Mouse (Mus musculus) macrophage (primary cell): ENCODE measurements around the gene Cbx2. TPM values are rescaled to one million over a fixed set of nuclear protein-coding genes. Genes with fewer than 3 reads are reported as not detected.

ENCODE experiments used
- H3K27ac ChIP-seq: fragments of 350-480 bp; formaldehyde crosslinking; 2 replicates; pipeline ENCODE4 v1.9.0; 2021
- H3K36me3 ChIP-seq: fragments of 350-480 bp; formaldehyde crosslinking; 2 replicates; pipeline ENCODE4 v1.9.0; 2021; ENCODE audit errors: inconsistent target
- H3K4me3 ChIP-seq: fragments of 350-480 bp; formaldehyde crosslinking; 2 replicates; pipeline ENCODE4 v1.9.0; 2021; ENCODE audit errors: inconsistent target
- H3K79me2 ChIP-seq: fragments of 350-480 bp; formaldehyde crosslinking; 2 replicates; pipeline ENCODE4 v1.9.0; 2021; ENCODE audit errors: inconsistent target
- WGBS: methylation state at CpG from one replicate; pipeline ENCODE4 v1.1.7; 2026; ENCODE audit warnings: inconsistent platforms; ENCODE audit not compliant: missing documents; 5-methylcytosine and 5-hydroxymethylcytosine counted together
- polyA plus RNA-seq: library from polyadenylated mRNA; stranded (reverse); fragments of 250-400 nt; gene quantifications from 3 replicates; pipeline ENCODE4 v1.2.4, GENCODE M21; 2018; ENCODE audit warnings: inconsistent platforms

Gene Cbx2
- polyA plus RNA-seq, 1 experiment from 2014 or later: 1.3 TPM

DNA sequence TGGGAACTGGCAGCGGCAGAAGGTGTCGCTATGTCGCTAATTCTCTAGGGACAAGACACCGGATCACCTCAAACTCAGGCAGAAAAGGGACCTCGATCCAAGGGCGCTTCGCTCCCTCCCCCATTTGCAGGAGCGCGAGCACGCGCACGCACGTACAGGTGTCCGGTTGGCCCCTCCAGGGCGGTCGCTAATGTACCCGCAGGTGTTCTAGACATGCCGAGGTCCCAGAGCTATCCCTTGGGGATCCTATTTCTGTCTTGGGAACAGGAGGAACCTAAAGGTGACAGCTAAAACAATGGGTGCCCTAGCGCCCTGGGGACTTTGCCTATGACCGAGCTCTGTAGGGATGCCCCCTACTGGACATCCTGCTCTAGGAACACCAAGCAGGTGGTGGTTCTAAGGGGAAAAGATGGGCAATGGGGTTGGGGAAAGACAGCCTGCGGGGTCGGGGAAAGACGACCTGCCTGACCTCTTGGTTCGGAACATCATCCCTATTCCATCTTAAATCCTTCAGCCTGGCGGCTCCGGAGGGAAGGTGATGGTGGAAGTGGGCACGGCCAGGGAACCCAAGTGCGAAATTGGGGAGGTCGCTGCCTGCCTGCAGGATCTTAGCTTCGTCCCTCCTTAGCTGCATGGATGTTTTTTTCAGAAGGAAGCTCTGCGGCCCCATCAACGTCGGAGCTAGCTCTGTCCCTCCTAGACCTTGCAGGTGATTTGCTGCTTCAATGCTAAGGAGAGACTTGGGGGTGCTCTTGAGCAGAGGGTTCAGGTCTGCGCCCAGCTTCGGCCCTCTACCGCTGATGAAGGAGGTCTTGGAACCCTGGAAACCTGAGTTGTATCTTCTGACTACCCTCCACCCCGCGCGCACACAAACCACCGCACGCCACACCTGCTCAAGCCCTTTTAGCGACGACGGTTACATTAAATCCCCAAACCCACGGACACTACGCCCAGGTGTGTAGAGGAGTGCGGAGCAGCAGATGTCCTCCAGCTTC, 31.9 kb downstream of the Cbx2 start:
- WGBS: 8% methylated on average over 45 of the region's 47 CpGs
- H3K36me3 ChIP-seq: no peaks in the 10 kb centered on the region
- no peak overlapping the region for H3K27ac ChIP-seq
- H3K79me2 ChIP-seq: no peaks in the 10 kb centered on the region
- no peak overlapping the region for H3K4me3 ChIP-seq

DNA sequence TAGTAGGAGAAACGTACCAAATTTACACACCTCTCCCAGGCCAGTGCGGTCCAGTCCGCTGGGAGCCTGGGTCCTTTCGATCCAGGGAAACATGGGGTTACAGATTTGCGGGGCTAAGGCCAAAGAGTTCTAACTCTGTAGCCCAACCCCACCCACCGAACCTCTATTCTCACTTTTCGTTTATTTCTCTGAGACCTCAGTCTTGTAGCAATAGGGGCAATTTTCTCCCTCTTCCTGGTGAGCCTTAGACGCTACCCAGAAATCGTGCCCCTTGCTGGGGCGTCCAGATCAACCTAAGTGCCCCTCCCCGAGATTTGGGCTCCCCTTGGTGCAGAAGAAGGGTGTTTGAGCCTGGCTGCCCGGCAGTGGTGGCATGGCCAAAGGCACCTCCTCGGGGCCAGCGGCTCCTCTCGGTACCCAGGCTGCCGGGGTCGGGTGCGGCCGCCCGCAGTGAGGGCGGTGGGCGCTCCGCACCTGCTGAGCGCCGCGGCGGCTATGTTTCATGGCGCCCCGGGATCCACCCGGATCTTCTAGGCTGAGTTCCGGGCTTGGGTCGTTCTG, 32.9 kb downstream of the Cbx2 start:
- H3K4me3 ChIP-seq: no peak overlapping the region
- no peaks in the 10 kb centered on the region for H3K36me3 ChIP-seq
- no peaks in the 10 kb centered on the region for H3K79me2 ChIP-seq
- WGBS: 8% methylated on average over 11 of the region's 32 CpGs
- H3K27ac ChIP-seq: no peak overlapping the region

DNA sequence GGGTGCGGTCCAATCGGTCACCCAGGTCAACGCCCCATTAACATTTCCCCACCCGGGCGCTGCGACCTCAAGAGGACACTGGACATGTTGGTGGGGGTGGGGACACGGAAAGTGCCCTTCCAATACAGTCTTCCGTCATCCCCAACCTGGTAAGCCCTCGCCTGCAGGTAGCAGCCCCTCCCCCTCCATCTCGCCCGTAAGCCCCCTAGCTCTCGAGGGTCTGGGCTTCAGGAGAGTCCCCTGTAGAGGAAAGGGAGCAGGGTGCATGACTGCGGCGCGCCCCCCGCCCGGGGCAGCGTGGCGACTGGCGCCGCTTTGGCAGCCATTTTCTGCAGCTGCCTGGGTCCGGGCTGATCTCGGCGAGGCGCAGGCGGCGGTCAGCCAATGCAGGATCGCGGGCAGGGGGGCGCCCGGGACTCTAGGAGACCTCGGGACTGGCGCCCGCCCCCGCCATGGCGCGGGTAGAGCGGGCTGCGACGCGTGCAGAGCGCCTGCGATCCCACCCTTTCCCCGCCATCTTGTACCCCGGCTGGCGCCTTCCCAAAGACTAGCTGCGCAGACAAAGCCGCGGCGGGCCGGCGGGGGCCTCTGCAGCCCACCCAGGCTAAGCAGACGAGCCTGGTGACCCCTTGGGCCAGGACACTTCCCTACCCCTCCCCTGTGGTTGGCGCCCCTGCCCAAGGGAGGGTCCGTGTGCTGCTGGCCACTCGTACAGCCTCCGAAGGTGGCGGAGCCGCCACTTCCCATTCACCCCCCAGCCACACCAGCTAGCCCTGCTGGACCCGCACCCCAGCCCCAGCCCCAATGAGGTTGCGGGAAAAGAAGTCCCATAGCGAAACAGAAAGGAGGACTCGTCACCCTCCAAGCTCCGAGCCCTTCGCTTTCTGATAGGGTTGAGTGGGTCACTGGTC, 33.8 kb downstream of the Cbx2 start:
- no peak overlapping the region for H3K27ac ChIP-seq

DNA sequence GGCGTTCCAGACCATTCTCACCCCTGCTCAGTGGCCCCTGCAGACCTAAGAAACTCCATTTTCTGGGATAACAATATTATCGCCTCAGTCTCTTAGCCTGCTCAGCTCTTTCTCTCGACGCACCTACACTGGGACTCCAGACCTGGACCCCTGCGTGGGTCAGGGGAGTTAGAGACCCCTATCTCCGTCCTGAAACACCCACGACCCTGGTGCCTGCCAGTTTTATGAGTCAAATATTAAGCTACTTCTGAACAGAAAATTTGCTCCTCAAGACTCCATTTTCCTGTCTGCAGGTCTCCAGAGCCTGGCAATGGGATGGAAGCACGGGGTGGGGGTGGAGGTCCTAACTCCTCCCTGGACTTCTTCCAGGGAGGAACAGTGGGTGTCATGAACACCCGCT, 34.5 kb downstream of the Cbx2 start:
- peak overlapping the region; percentile 20; the same call in 1 of the 2 replicates for H3K4me3 ChIP-seq
- 7% methylated on average over 9 of the region's 9 CpGs for WGBS
- no peak overlapping the region for H3K27ac ChIP-seq
- no peaks in the 10 kb centered on the region for H3K36me3 ChIP-seq
- no peaks in the 10 kb centered on the region for H3K79me2 ChIP-seq

More for the DNA sequence above, 33.8 kb downstream of the Cbx2 start:
- H3K36me3 ChIP-seq: no peaks in the 10 kb centered on the region
- H3K79me2 ChIP-seq: no peaks in the 10 kb centered on the region
- WGBS: 2% methylated on average over 50 of the region's 65 CpGs
- peak overlapping the region; percentile 20; the same call in 1 of the 2 replicates for H3K4me3 ChIP-seq

DNA sequence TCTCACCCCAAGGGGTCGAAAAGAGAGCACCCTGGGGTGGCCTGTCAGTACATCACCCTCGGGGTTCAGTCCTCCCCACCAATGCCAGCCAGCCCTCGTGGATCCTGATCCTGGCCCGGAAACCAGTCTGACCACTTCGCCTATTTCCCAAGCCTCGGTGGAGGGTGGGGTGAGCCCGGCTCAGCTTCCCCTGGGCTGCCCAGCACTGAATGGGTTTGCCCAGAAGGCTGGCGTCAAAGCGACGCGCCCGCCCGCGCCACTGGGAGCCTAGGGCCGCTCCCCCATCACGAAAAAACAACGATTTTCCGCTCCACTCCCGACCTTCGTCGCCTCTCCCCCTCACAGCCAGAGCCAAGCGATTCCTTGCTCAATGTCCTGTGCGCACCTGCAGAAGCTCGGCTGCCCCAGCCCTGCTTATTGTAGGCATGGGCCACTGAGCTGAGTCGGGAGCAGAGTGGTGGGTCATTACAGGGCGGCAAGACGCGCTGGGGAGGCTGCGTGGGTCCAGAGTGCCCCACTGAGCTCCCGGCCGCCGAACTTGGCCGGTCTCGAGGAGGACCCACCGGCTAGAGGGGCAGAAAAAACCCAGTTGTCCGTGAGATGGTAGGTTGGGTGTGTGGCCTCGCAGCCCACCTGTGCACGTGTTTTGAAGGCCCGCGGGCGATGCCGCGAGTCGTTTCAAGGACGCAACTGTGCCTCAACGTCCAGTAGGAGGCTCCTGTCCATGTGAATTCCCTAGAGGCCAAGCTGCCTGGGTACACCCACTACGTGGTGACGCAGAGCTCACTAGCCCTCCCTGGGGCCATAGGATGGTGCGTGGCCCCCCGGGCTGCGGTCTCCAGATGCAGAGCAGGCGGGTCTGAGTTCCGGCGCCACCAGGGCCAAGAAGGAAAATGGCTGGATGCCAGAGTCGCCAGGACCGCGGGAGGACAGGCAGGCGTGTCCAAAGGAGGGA, 35.6 kb downstream of the Cbx2 start:
- H3K27ac ChIP-seq: no peak overlapping the region
- H3K36me3 ChIP-seq: no peaks in the 10 kb centered on the region
- H3K4me3 ChIP-seq: no peak overlapping the region
- H3K79me2 ChIP-seq: no peaks in the 10 kb centered on the region
- WGBS: 5% methylated on average over 58 of the region's 58 CpGs

DNA sequence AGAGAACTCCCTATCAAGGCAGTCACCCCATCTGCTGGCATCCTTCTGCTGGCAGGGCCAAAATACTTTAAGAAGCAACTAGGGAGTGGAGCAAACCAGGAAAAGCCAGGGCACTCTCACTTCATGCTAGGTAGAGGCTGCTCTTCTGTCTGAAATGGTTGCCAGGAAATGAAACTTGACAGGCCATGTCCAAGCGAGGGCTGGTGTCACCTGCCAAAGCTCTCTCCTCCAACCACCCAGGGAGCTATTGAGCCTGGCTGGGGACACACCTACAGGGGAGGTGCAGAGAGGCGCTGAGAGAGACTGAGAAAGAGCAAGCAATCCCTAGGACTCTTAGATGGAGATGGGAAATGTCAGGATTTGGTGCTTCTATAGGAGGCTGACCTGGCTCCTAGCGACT, 36.5 kb downstream of the Cbx2 start:
- H3K79me2 ChIP-seq: no peaks in the 10 kb centered on the region
- H3K4me3 ChIP-seq: no peak overlapping the region
- H3K27ac ChIP-seq: no peak overlapping the region
- 30% methylated on average over 3 of the region's 3 CpGs for WGBS
- H3K36me3 ChIP-seq: no peaks in the 10 kb centered on the region

DNA sequence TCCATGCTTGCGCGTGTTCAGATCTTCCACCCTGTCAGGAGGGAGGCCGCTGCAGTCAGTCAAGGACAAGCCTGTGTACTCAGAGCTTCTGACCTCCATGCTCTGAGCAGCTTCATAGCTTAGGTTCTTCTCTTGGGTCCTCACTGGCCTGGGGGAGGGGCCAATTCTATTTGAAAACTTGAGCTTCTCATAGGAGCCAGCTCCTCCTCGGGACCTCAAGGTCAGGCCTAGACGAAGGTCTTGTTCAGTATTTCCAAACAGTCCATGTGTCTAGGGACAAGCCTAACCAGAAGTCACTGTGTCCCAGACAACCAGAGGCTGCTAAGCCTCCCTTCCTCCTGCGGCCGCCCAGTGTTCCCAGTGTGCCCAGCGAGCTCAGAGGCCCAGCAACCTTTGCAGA, 44.1 kb downstream of the Cbx2 start:
- no peak overlapping the region for H3K4me3 ChIP-seq
- WGBS: 88% methylated on average over 8 of the region's 8 CpGs
- H3K79me2 ChIP-seq: no peaks in the 10 kb centered on the region
- no peak overlapping the region for H3K27ac ChIP-seq
- H3K36me3 ChIP-seq: no peaks in the 10 kb centered on the region

DNA sequence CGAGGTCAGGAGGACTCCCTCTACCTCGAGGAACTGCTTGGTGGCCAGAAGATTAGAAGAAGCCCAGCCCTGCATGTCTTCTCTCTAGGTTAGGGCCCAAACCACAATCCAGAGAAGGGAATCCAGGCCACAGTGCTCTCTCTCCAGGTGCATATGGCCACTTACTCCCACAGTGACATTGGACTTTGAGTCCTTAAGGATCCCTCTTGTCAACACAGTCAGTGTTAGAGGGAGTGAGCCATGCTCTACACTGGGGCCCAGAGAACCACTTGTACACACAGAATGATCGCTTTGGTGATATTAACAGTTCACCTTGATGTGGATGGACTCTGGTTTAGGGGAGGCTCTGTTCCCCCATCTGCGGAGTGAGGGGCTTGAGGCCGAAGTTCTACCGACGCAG, 49.5 kb downstream of the Cbx2 start:
- no peaks in the 10 kb centered on the region for H3K36me3 ChIP-seq
- no peaks in the 10 kb centered on the region for H3K79me2 ChIP-seq
- 77% methylated on average over 7 of the region's 7 CpGs for WGBS
- H3K27ac ChIP-seq: no peak overlapping the region
- no peak overlapping the region for H3K4me3 ChIP-seq

DNA sequence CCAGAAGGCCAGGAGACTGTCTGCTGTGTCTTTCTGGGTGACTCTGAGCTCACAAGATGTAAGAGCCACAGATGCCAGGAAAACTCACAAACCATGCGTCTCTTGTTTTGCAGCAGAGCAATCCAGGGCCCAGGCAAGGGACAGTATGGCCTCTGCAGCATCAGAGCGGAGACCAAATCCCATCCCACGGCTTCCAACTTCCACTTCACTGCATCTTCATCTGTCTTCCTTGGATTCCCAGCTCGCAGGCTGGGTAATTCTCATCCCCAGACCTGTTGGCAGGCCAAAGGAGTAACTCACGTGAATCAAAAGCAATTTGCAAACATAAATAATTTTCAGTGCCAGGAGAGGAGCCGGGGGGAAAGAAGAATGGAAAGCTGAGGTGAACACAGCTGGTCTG, 50.2 kb downstream of the Cbx2 start:
- H3K79me2 ChIP-seq: no peaks in the 10 kb centered on the region
- WGBS: 91% methylated on average over 6 of the region's 6 CpGs
- no peak overlapping the region for H3K27ac ChIP-seq
- no peak overlapping the region for H3K4me3 ChIP-seq
- no peaks in the 10 kb centered on the region for H3K36me3 ChIP-seq

DNA sequence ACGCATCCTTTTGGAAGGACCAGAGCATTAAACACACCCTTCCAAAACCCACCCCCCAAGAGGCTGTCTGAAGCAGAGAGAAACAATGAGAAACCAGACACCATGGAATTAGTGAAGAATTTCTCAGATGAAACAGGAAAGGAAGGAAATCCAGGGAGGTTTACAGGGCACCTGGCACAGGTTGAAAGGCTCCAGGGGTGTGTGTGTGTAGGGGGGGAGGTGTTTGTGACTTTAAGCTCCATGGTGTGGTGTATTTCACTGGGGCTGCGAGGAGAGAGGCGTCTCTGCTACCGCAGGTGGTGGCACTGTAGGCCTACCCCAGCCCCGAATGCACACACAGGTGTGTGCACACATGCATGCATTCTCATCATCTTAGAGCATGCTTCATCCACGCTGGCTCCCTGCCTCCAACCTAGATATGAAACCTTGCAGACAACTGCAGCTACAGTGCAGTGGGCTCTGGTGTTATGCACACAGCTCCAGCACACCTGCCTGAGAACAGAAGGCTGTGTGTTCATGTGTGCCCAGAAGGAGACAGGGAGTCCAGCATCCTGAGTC, 51.2 kb downstream of the Cbx2 start:
- no peak overlapping the region for H3K4me3 ChIP-seq
- no peaks in the 10 kb centered on the region for H3K79me2 ChIP-seq
- H3K36me3 ChIP-seq: no peaks in the 10 kb centered on the region
- whole genome bisulfite sequencing: 92% methylated on average over 6 of the region's 6 CpGs
- no peak overlapping the region for H3K27ac ChIP-seq

DNA sequence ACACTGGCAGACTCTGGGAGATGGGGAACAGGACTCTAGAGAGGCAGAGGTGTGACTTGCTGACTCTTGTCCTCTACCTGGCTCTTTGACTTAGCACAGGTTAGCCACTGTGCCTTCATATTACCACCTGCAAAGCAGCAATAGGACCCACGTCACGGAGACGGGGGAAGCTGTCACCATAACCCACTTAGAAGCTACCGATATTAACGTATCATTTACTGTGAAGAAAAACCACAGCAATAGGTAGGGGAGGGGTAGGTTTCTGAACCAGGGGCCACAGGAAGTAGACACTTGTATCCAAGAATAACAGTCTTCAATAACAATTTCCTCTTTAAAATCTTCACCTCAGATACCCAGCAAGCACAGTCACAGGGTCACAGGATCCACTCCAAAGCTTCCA, 53.0 kb downstream of the Cbx2 start:
- WGBS: 27% methylated on average over 5 of the region's 5 CpGs
- Histone ChIP-seq H3K4me3 (no peak overlapping the region), H3K36me3 (peaks cover 16% of the 10 kb centered on the region; the same call in 1 of the 2 replicates), H3K79me2 (no peaks in the 10 kb centered on the region; the same call in 1 of the 2 replicates), H3K27ac (no peak overlapping the region)

DNA sequence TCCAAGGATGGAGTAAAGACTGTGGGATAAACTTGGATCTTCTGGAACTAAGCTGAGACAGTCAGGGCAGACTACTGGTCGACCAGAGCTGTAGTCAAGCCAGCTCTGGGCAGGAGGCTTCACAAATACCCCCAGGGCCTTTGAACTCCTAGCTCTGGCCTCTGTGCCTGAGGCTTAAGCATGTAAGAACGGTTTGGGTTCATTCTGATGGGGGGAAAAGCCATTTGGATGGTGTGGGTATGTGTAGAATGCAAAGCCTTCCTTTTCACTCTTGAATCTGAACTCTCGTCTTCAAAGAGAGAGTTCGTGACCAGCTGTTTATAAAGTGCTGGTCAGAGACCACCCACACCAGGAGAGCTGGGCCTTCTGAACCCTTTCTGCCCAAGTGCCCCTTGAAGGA, 55.0 kb downstream of the Cbx2 start:
- Histone ChIP-seq H3K79me2 (peaks cover 3% of the 10 kb centered on the region; the same call in 1 of the 2 replicates), H3K36me3 (peaks cover 16% of the 10 kb centered on the region; the same call in 1 of the 2 replicates), H3K4me3 (no peak overlapping the region), H3K27ac (no peak overlapping the region)
- WGBS: 90% methylated on average over 4 of the region's 4 CpGs

DNA sequence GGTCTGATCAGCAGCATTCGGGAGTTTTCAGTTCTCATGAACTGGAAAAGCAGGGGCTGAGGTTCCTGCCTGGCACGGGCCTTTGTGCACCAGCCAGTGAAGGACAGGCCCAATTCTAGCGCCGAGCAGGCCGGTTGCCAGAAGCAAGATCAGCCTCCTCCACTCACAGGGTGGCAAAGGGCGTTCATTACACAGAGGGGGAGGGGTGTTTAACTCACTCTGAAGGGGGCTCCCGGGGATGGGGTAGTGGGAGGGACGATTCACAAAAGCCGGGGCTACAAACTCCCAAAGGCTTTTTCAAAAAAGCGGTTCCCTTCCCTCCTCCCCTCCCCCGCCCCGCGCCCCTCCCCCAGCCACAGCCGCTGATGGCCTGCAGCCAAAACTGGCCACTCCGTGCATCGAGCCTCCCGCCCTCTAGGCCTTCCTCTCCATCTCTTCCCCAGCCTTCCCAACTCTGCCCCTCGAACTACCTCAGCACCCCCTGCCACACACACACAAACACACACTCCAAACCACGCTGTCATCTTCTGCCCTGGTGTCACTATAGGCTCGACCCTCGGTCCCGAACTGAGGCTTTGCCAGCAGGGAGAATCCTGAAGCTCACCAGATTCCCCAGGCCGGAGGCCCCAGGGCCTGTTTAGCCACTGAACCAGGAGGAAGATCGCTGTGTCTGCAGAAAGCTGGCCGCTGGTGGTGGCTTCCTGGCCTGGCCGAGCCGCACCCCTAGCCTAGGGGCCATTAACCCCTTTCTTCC, 56.1 kb downstream of the Cbx2 start:
- peaks cover 13% of the 10 kb centered on the region; the same call in 1 of the 2 replicates for H3K79me2 ChIP-seq
- WGBS: 75% methylated on average over 18 of the region's 27 CpGs

More for the DNA sequence above, 56.1 kb downstream of the Cbx2 start:
- Histone ChIP-seq H3K27ac (no peak overlapping the region), H3K4me3 (no peak overlapping the region), H3K36me3 (peaks cover 16% of the 10 kb centered on the region; the same call in 1 of the 2 replicates)
